Mouse (Mus musculus): ENCODE results near the gene Mgat4a. TPM values are rescaled to one million over a fixed set of nuclear protein-coding genes. Genes with fewer than 3 reads are reported as not detected.

The Mgat4a gene
- polyA plus RNA-seq, 1 experiment from 2014 or later, result 1.7 TPM

DNA sequence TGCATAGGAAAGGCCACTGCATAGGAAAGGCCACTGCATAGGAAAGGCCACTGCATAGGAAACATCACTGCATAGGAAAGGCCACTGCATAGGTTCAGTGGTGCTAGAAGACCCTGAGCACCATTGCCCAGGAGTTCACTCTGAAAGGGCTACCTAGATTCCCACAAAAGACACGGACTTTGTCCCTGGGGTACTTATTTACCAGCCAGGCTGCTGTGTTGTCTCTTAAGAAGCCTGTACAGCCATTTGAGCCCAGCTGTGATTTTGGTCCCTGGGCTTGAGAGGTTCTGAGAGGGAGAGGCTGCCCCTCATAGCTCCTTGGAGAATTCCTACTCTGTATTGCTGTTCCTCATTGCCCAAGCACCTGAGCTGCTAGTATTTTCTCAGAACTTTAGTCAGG, 144.3 kb downstream of the Mgat4a start:
- CTCF ChIA-PET, result interaction anchor here (1.2 kb wide), 1 partner anchor 242 kb away, joined by 3 read pairs; no protein-coding TSS in a partner anchor
- TF ChIP-seq CTCF (IDR thresholded peaks at IDR 0.05), result no peak
- in situ Hi-C loops (cut with MboI; ENCODE audit: low pct_unique_long_range_greater_than_20kb), result loop anchor here (25.0 kb wide), 1 partner anchor 609 kb away; no protein-coding TSS in a partner anchor

GRCm38 (mm10) chr1:37393174-37393573, 147.6 kb downstream of the Mgat4a start:
- in situ Hi-C loops (cut with MboI; ENCODE audit: low pct_unique_long_range_greater_than_20kb), result loop anchor here (25.0 kb wide), 1 partner anchor 606 kb away; no protein-coding TSS in a partner anchor
- no peaks in the 10 kb centered on the region for H3K27me3 ChIP-seq
- ChIA-PET CTCF (interaction anchor here (0.8 kb wide), 1 partner anchor 9 kb away, joined by 4 read pairs; no protein-coding TSS in a partner anchor), POLR2A (no interaction called here)
- no peak for ATAC-seq
- DNase-seq (ENCODE audit: low read depth, low spot score), result no peak
- TF ChIP-seq CTCF (IDR thresholded peaks at IDR 0.05), result no peak

More for the DNA sequence above, 144.3 kb downstream of the Mgat4a start:
- no peak for ATAC-seq
- no peaks in the 10 kb centered on the region for H3K27me3 ChIP-seq
- POLR2A ChIA-PET, result no interaction called here
- no peak for DNase-seq (ENCODE audit: low read depth, low spot score)

Other genes starting within 250 kb of the Mgat4a start
- gene Inpp4a, start 241.2 kb downstream of the Mgat4a start, polyA plus RNA-seq (2021), result 10.5 TPM
- 83.4 TPM for gene Coa5, start 110.9 kb downstream of the Mgat4a start, polyA plus RNA-seq (2021)
- gene Unc50, start 110.9 kb downstream of the Mgat4a start, polyA plus RNA-seq (2021), result 74.4 TPM
- 3.6 TPM for gene 2010300C02Rik, start 179.1 kb upstream of the Mgat4a start, polyA plus RNA-seq (2021)

All from Patski (cell line).